Mouse (Mus musculus): ENCODE results near the gene Axin2.

DNA sequence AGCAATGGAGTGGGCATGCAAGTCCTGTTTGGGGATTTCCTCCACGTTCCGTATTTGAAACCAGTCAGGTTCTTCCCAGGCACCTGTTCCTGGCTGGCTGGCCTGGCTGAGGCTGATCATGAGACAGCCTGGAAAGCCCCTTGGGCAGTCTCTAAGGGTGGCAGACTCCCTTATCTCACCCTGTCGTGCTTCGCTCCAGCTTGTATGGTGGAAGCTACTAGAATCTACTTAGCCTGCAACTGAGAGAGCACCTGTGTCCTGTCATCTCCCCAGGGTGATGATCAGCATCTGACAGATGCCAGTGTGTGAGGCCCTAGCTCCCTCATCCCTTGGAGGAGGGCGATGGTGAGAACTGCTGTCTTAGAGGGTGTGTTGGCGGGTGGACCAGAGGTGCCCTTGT lies 21.7 kb upstream of the Axin2 start:
- TF ChIP-seq CTCF (IDR thresholded peaks at IDR 0.05; ENCODE audit: borderline replicate concordance, insufficient read depth, low read length) (no peak), POLR2A (IDR thresholded peaks at IDR 0.05; ENCODE audit: low read depth, low read length) (no peak)

Data from embryonic fibroblast, embryonic 13.5 days (primary cell).